Mouse (Mus musculus): ENCODE measurements around the gene Olfr1302. TPM values are rescaled to one million over a fixed set of nuclear protein-coding genes. Genes with fewer than 3 reads are reported as not detected.

Gene Olfr1302
- not detected in 2 replicates for polyA plus RNA-seq (2014; fragmentation: Nextera tagmentation; extraction: Ambion mirVana)

DNA sequence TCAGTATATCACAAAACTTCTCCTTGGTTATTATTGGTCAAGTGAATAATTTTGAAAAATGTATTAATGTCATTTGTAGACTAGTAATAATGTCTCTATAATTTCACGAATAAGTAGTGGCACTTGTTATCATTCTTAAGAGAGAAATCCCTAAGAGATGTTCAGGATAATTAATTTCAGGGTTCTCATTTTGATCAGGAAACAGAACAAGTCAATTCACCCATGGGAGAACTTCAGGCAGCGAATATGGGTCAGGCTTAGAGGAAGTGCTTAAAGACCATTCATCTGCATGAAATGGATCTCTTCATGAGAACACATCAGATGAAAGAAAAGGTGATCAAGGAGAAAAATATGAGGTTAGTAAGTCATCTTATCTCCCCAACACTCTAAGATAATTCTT lies at the start of gene Olfr1302:
TSS of gene Olfr1302 (plus strand) at position 301 of the 400 bp plus-strand sequence.
- H3K9me3 ChIP-seq (ENCODE audit: control insufficient read depth, low read length) = no peaks in the 10 kb centered on the region
- ATAC-seq (ENCODE audit: insufficient number of reproducible peaks, insufficient read depth, low FRiP score, low read depth) = no peak
- 67% methylated on average over 2 of the region's 2 CpGs for WGBS
- no peak within 1 kb of the TSS for H3K4me2 ChIP-seq (ENCODE audit: low read length)
- no peaks in the 10 kb centered on the region for H3K4me1 ChIP-seq (ENCODE audit: control insufficient read depth in 2 of 2, insufficient read depth in 2 of 2, low read length in 2 of 2)
- no peaks in the 10 kb centered on the region for H3K36me3 ChIP-seq (ENCODE audit: control insufficient read depth, insufficient read depth, low read length)
- no peak within 1 kb of the TSS for H3K4me3 ChIP-seq (ENCODE audit: control insufficient read depth in 1 of 2, insufficient read depth in 1 of 2, low read depth in 1 of 2, low read length in 2 of 2)
- H3K27me3 ChIP-seq (ENCODE audit: control insufficient read depth, insufficient read depth, low read length) = no peaks in the 10 kb centered on the region
- no peak within 1 kb of the TSS for H3K9ac ChIP-seq (ENCODE audit: low read length)
- H3K27ac ChIP-seq (replicated peaks in 1 of 2; ENCODE audit: control insufficient read depth in 1 of 2, insufficient read depth in 1 of 2, low read depth in 2 of 2, low read length in 2 of 2) = no peak within 1 kb of the TSS

DNA sequence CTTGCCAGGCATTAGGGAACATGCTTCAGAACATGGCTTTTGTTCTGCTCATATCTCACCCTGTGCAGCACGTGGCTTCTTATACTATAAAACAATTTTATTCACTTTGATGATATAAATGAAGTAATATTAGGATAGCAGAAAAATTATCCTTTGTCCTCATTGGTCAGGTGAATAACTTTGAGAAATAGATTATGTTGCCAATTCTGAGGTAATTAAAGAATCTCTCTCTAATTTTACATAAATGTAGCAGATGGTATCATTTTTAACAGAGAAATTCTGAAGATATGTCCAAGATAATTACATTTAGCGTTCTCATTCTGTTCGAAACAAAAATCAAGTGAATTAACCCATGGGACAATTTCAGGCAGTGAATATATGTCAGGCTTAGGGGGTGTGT lies 26.5 kb upstream of the Olfr1302 start, which contains the start of gene Olfr1301:
TSS of gene Olfr1301 (plus strand) at position 301 of the 400 bp plus-strand sequence.
- Histone ChIP-seq H3K27ac (replicated peaks in 1 of 2; ENCODE audit: control insufficient read depth in 1 of 2, insufficient read depth in 1 of 2, low read depth in 2 of 2, low read length in 2 of 2) (no peak within 1 kb of the TSS), H3K4me3 (ENCODE audit: control insufficient read depth in 1 of 2, insufficient read depth in 1 of 2, low read depth in 1 of 2, low read length in 2 of 2) (no peak within 1 kb of the TSS)
- WGBS = 80% methylated on average over 3 of the region's 3 CpGs

DNA sequence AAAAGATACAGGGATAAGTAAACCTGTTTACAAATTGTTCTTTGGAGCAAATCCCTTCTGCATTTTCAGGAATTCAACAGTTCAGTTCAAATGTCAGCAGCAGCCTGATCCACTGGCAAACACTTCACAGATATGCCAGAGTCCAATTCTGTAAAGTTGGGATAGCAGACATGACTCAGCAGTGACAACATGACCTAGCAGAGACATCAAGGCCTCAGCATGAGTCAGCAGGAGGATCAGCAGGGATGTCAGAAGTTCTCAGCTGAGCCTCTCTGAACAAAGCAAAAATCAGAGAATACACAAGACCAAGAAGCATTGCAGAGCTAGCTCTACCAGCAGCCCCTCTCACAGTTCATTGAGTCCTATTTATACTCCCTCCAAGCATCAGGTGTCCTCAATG lies 35.7 kb downstream of the Olfr1302 start:
- Histone ChIP-seq H3K36me3 (ENCODE audit: control insufficient read depth, insufficient read depth, low read length) (no peaks in the 10 kb centered on the region), H3K9ac (ENCODE audit: low read length) (no peak overlapping the region), H3K27me3 (ENCODE audit: control insufficient read depth, insufficient read depth, low read length) (no peaks in the 10 kb centered on the region), H3K9me3 (ENCODE audit: control insufficient read depth, low read length) (no peaks in the 10 kb centered on the region), H3K4me3 (ENCODE audit: control insufficient read depth in 1 of 2, insufficient read depth in 1 of 2, low read depth in 1 of 2, low read length in 2 of 2) (no peak overlapping the region), H3K4me1 (ENCODE audit: control insufficient read depth in 2 of 2, insufficient read depth in 2 of 2, low read length in 2 of 2) (no peaks in the 10 kb centered on the region), H3K4me2 (ENCODE audit: low read length) (no peak overlapping the region), H3K27ac (replicated peaks in 1 of 2; ENCODE audit: control insufficient read depth in 1 of 2, insufficient read depth in 1 of 2, low read depth in 2 of 2, low read length in 2 of 2) (no peak overlapping the region)
- ATAC-seq (ENCODE audit: insufficient number of reproducible peaks, insufficient read depth, low FRiP score, low read depth) = no peak

More for the DNA sequence above, 26.5 kb upstream of the Olfr1302 start, which contains the start of gene Olfr1301:
- ATAC-seq (ENCODE audit: insufficient number of reproducible peaks, insufficient read depth, low FRiP score, low read depth) = no peak
- H3K9ac ChIP-seq (ENCODE audit: low read length) = no peak within 1 kb of the TSS
- no peaks in the 10 kb centered on the region for H3K4me1 ChIP-seq (ENCODE audit: control insufficient read depth in 2 of 2, insufficient read depth in 2 of 2, low read length in 2 of 2)
- H3K27me3 ChIP-seq (ENCODE audit: control insufficient read depth, insufficient read depth, low read length) = no peaks in the 10 kb centered on the region
- H3K4me2 ChIP-seq (ENCODE audit: low read length) = no peak within 1 kb of the TSS
- H3K9me3 ChIP-seq (ENCODE audit: control insufficient read depth, low read length) = no peaks in the 10 kb centered on the region
- H3K36me3 ChIP-seq (ENCODE audit: control insufficient read depth, insufficient read depth, low read length) = no peaks in the 10 kb centered on the region

DNA sequence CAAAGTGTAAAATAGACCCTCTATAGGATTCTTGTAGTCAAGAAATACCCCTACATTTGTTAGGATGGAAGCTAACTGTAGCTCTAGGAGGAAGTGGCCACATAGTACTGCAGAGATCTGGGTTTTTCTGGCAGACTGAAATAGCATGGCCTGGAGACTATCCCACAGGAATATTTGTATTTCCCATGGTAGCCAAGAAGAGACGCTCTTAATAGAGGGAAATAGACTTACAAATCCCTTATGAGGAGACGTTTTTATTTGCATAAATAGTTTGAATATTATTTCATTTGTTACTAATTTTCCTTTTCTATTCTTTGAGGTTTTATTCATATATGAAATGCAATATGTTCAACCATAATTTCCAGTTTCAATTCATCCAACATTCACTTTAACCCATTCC lies 43.0 kb downstream of the Olfr1302 start, which contains the start of gene Olfr1303:
TSS of gene Olfr1303 (minus strand) at position 101 of the 400 bp plus-strand sequence.
- no peaks in the 10 kb centered on the region for H3K27me3 ChIP-seq (ENCODE audit: control insufficient read depth, insufficient read depth, low read length)
- WGBS = 75% methylated on average over 2 of the region's 2 CpGs
- H3K9me3 ChIP-seq (ENCODE audit: control insufficient read depth, low read length) = no peaks in the 10 kb centered on the region
- no peak within 1 kb of the TSS for H3K9ac ChIP-seq (ENCODE audit: low read length)
- H3K4me2 ChIP-seq (ENCODE audit: low read length) = no peak within 1 kb of the TSS
- no peaks in the 10 kb centered on the region for H3K36me3 ChIP-seq (ENCODE audit: control insufficient read depth, insufficient read depth, low read length)
- no peak for ATAC-seq (ENCODE audit: insufficient number of reproducible peaks, insufficient read depth, low FRiP score, low read depth)
- no peaks in the 10 kb centered on the region for H3K4me1 ChIP-seq (ENCODE audit: control insufficient read depth in 2 of 2, insufficient read depth in 2 of 2, low read length in 2 of 2)
- no peak within 1 kb of the TSS for H3K4me3 ChIP-seq (ENCODE audit: control insufficient read depth in 1 of 2, insufficient read depth in 1 of 2, low read depth in 1 of 2, low read length in 2 of 2)
- H3K27ac ChIP-seq (replicated peaks in 1 of 2; ENCODE audit: control insufficient read depth in 1 of 2, insufficient read depth in 1 of 2, low read depth in 2 of 2, low read length in 2 of 2) = no peak within 1 kb of the TSS

Other genes with a start within 250 kb of the Olfr1302 start
- not detected in 2 replicates for gene Olfr1294, start 237.1 kb upstream of the Olfr1302 start, polyA plus RNA-seq (2014; fragmentation: Nextera tagmentation; extraction: Ambion mirVana)
- not detected in 2 replicates for gene Olfr1295, start 207.7 kb upstream of the Olfr1302 start, polyA plus RNA-seq (2014; fragmentation: Nextera tagmentation; extraction: Ambion mirVana)
- gene Olfr1297, start 150.9 kb upstream of the Olfr1302 start, polyA plus RNA-seq (2014; fragmentation: Nextera tagmentation; extraction: Ambion mirVana) = not detected in 2 replicates
- not detected in 2 replicates for gene Olfr1298, start 128.2 kb upstream of the Olfr1302 start, polyA plus RNA-seq (2014; fragmentation: Nextera tagmentation; extraction: Ambion mirVana)
- not detected in 2 replicates for gene Olfr1299, start 116.0 kb upstream of the Olfr1302 start, polyA plus RNA-seq (2014; fragmentation: Nextera tagmentation; extraction: Ambion mirVana)
- gene Olfr1301, start 26.4 kb upstream of the Olfr1302 start, polyA plus RNA-seq (2014; fragmentation: Nextera tagmentation; extraction: Ambion mirVana) = not detected in 2 replicates
- not detected in 2 replicates for gene Olfr1303, start 42.9 kb downstream of the Olfr1302 start, polyA plus RNA-seq (2014; fragmentation: Nextera tagmentation; extraction: Ambion mirVana)
- gene Olfr1305, start 99.7 kb downstream of the Olfr1302 start, polyA plus RNA-seq (2014; fragmentation: Nextera tagmentation; extraction: Ambion mirVana) = not detected in 2 replicates
- gene Olfr1306, start 138.8 kb downstream of the Olfr1302 start, polyA plus RNA-seq (2014; fragmentation: Nextera tagmentation; extraction: Ambion mirVana) = not detected in 2 replicates
- gene Olfr1307, start 172.0 kb downstream of the Olfr1302 start, polyA plus RNA-seq (2014; fragmentation: Nextera tagmentation; extraction: Ambion mirVana) = not detected in 2 replicates
- not detected in 2 replicates for gene Olfr1308, start 187.5 kb downstream of the Olfr1302 start, polyA plus RNA-seq (2014; fragmentation: Nextera tagmentation; extraction: Ambion mirVana)
- gene Olfr1309, start 212.9 kb downstream of the Olfr1302 start, polyA plus RNA-seq (2014; fragmentation: Nextera tagmentation; extraction: Ambion mirVana) = not detected in 2 replicates
- not detected in 2 replicates for gene Olfr1310, start 235.3 kb downstream of the Olfr1302 start, polyA plus RNA-seq (2014; fragmentation: Nextera tagmentation; extraction: Ambion mirVana)
- gene Olfr1311, start 247.0 kb downstream of the Olfr1302 start, polyA plus RNA-seq (2014; fragmentation: Nextera tagmentation; extraction: Ambion mirVana) = not detected in 2 replicates

Data from heart, embryonic 14.5 days (tissue).